Mouse (Mus musculus) intestine, embryonic 15.5 days (tissue): ENCODE measurements at regions not wholly inside any gene's neighbourhood (a gene's known extent, or its start where the extent isn't known, plus 50 kb on each side); places are given as distances from the start of the nearest gene placed in this dataset.

Experiments used
- ATAC-seq: fragments of 200-750 bp; cut with Nextera tagmentation; 2 replicates; pipeline ENCODE4 v1.8.0; 2017; ENCODE audit warnings: moderate TSS enrichment, moderate library complexity
- H3K27ac ChIP-seq: fragments of 300-500 bp; sonication (generic); 2 replicates; pipeline ENCODE4 v1.5.1; 2015; ENCODE audit warnings: mild to moderate bottlenecking, inconsistent platforms
- H3K27me3 ChIP-seq: fragments of 300-500 bp; sonication (generic); replicated peaks from 2 replicates; pipeline ENCODE4 v1.6.1; 2015; ENCODE audit warnings: inconsistent platforms
- H3K36me3 ChIP-seq: fragments of 300-500 bp; sonication (generic); 2 replicates; pipeline ENCODE4 v1.6.1; 2015; ENCODE audit warnings: inconsistent platforms
- H3K4me1 ChIP-seq: fragments of 300-500 bp; sonication (generic); replicated peaks from 2 replicates; pipeline ENCODE4 v1.6.1; 2015; ENCODE audit warnings: inconsistent platforms
- H3K4me2 ChIP-seq: fragments of 300-500 bp; sonication (generic); replicated peaks from 2 replicates; pipeline ENCODE4 v1.6.1; 2015; ENCODE audit warnings: mild to moderate bottlenecking, inconsistent platforms
- H3K4me3 ChIP-seq: fragments of 300-500 bp; sonication (generic); replicated peaks from 2 replicates; pipeline ENCODE4 v1.5.1; 2015; ENCODE audit warnings: inconsistent platforms
- H3K9ac ChIP-seq: fragments of 300-500 bp; sonication (generic); 2 replicates; pipeline ENCODE4 v1.6.1; 2015; ENCODE audit warnings: inconsistent platforms
- H3K9me3 ChIP-seq: fragments of 300-500 bp; sonication (generic); 2 replicates; pipeline ENCODE4 v1.6.1; 2016; ENCODE audit warnings: inconsistent platforms
- WGBS: fragments of 180-500 bp; shearing (Covaris S2); methylation state at CpG from one replicate; pipeline ENCODE4 v1.1.7; 2015; 5-methylcytosine and 5-hydroxymethylcytosine counted together

- Histone ChIP-seq H3K4me2 (0 out of 2 replicates have a peak overlapping the region, but pooled peaks have one; percentile 0), H3K9me3 (no peaks in the 10 kb centered on the region), H3K4me1 (peaks cover 21% of the 10 kb centered on the region), H3K9ac (no peak overlapping the region), H3K4me3 (no peak overlapping the region), H3K36me3 (no peaks in the 10 kb centered on the region), H3K27ac (no peak overlapping the region), H3K27me3 (no peaks in the 10 kb centered on the region)
- 44% methylated on average over 10 of the region's 10 CpGs for WGBS
- ATAC-seq: peak; percentile 47; the same call in 1 of the 2 replicates
Measured at GRCm38 (mm10) chr5:74880669-74881226, 163.8 kb downstream of the Chic2 start.

GRCm38 (mm10) chr5:74880048-74880437 is 164.5 kb downstream of the Chic2 start:
- H3K9ac ChIP-seq: no peak overlapping the region
- 84% methylated on average over 6 of the region's 6 CpGs for WGBS
- H3K4me2 ChIP-seq: no peak overlapping the region
- H3K4me1 ChIP-seq: peaks cover 22% of the 10 kb centered on the region
- ATAC-seq: no peak
- no peak overlapping the region for H3K4me3 ChIP-seq
- no peaks in the 10 kb centered on the region for H3K36me3 ChIP-seq
- H3K27me3 ChIP-seq: no peaks in the 10 kb centered on the region
- no peak overlapping the region for H3K27ac ChIP-seq
- no peaks in the 10 kb centered on the region for H3K9me3 ChIP-seq

GRCm38 (mm10) chr5:74879098-74880047 is 165.2 kb downstream of the Chic2 start:
- no peaks in the 10 kb centered on the region for H3K9me3 ChIP-seq
- H3K27ac ChIP-seq: no peak overlapping the region
- no peaks in the 10 kb centered on the region for H3K36me3 ChIP-seq
- H3K27me3 ChIP-seq: no peaks in the 10 kb centered on the region
- 81% methylated on average over 13 of the region's 13 CpGs for WGBS
- no peak overlapping the region for H3K4me2 ChIP-seq
- H3K9ac ChIP-seq: no peak overlapping the region
- no peak for ATAC-seq
- no peak overlapping the region for H3K4me3 ChIP-seq
- peaks cover 28% of the 10 kb centered on the region for H3K4me1 ChIP-seq

GRCm38 (mm10) chr5:74877595-74877994 is 167.0 kb downstream of the Chic2 start:
- no peak overlapping the region for H3K4me2 ChIP-seq
- no peaks in the 10 kb centered on the region for H3K27me3 ChIP-seq
- no peaks in the 10 kb centered on the region for H3K9me3 ChIP-seq
- H3K36me3 ChIP-seq: no peaks in the 10 kb centered on the region
- H3K4me3 ChIP-seq: no peak overlapping the region
- WGBS: 20% methylated on average over 5 of the region's 5 CpGs
- no peak overlapping the region for H3K9ac ChIP-seq
- peak; percentile 56; the same call in 1 of the 2 replicates for ATAC-seq
- peaks cover 32% of the 10 kb centered on the region for H3K4me1 ChIP-seq
- peak overlapping the region; percentile 17; the same call in 1 of the 2 replicates for H3K27ac ChIP-seq

- 24% methylated on average over 6 of the region's 6 CpGs for WGBS
- no peak overlapping the region for H3K27ac ChIP-seq
- 0 out of 2 replicates have a peak, but pooled peaks have one; percentile 16 for ATAC-seq
- no peak overlapping the region for H3K9ac ChIP-seq
- H3K9me3 ChIP-seq: no peaks in the 10 kb centered on the region
- no peak overlapping the region for H3K4me3 ChIP-seq
- no peak overlapping the region for H3K4me2 ChIP-seq
- no peaks in the 10 kb centered on the region for H3K36me3 ChIP-seq
- no peaks in the 10 kb centered on the region for H3K27me3 ChIP-seq
- H3K4me1 ChIP-seq: peaks cover 32% of the 10 kb centered on the region
Measured at GRCm38 (mm10) chr5:74877185-74877584, 167.4 kb downstream of the Chic2 start.

DNA sequence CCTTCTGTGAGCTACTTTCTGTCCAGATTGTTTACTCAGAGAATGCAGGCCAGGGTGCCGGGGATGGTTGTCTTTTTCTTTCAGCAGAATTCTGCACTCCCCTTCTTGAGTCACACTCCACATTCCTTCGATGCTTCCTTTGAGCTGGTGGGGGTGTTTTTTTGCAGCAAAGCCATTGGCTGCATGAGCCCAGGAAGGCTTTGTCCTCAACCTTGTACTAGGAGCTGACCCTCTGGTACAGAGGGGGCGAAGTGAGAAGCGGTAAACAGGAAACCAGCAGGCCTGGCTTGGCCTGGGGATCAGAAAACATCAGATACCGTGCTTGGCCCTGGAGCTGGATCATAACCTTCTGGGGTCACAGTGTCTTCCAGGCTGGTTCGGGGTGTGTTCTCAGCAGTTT is 169.9 kb downstream of the Chic2 start:
- WGBS: 33% methylated on average over 6 of the region's 6 CpGs
- H3K27me3 ChIP-seq: no peaks in the 10 kb centered on the region
- no peaks in the 10 kb centered on the region for H3K36me3 ChIP-seq
- H3K9me3 ChIP-seq: no peaks in the 10 kb centered on the region
- no peak for ATAC-seq
- 0 out of 2 replicates have a peak overlapping the region, but pooled peaks have one; percentile 11 for H3K27ac ChIP-seq
- no peak overlapping the region for H3K4me3 ChIP-seq
- peaks cover 22% of the 10 kb centered on the region for H3K4me1 ChIP-seq
- no peak overlapping the region for H3K9ac ChIP-seq
- no peak overlapping the region for H3K4me2 ChIP-seq

- no peaks in the 10 kb centered on the region for H3K36me3 ChIP-seq
- peaks cover 11% of the 10 kb centered on the region for H3K4me1 ChIP-seq
- H3K9me3 ChIP-seq: no peaks in the 10 kb centered on the region
- H3K4me2 ChIP-seq: no peak overlapping the region
- H3K9ac ChIP-seq: no peak overlapping the region
- ATAC-seq: no peak
- no peak overlapping the region for H3K27ac ChIP-seq
- H3K27me3 ChIP-seq: no peaks in the 10 kb centered on the region
- H3K4me3 ChIP-seq: no peak overlapping the region
- 85% methylated on average over 12 of the region's 12 CpGs for WGBS
Measured at GRCm38 (mm10) chr5:74870615-74871014, 167.9 kb upstream of the Lnx1 start.

DNA sequence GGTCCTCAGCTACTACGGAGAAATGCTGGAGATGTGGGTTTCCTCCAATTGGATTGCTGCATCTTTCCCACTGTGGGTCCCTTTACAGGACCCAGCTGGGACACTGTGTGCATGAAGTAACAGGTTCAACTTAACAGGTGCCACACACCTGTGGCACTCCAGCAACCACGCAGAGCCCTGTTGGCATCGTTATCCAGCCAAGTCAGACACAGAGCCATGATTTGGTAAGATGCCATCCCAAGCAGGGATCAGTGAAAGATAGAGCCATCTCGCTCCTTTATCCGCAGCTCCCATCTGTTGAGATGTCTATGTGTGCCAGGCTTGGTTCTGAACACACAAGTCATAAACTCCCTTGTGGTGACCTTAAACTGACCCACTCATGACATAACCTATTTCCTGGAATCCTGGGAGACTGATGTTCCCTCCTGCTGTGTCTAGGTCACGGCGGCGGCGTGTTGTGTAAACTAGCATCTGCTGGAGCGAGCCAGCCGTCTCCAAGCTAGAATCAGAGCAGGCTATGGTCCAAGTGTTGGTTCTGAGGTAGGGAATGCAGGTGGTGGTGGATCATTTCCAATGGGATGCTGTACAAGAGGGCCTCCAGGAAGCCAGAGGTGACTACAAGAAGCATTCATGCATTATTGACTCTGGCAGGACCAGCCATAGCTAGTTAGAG is 164.5 kb upstream of the Lnx1 start:
- H3K36me3 ChIP-seq: no peaks in the 10 kb centered on the region
- no peak overlapping the region for H3K4me3 ChIP-seq
- H3K4me1 ChIP-seq: 0 out of 2 replicates have a peak, but pooled peaks cover 5% of the 10 kb centered on the region
- H3K9ac ChIP-seq: no peak overlapping the region
- WGBS: 92% methylated on average over 11 of the region's 11 CpGs
- no peak for ATAC-seq
- H3K4me2 ChIP-seq: no peak overlapping the region
- no peak overlapping the region for H3K27ac ChIP-seq
- H3K27me3 ChIP-seq: no peaks in the 10 kb centered on the region
- H3K9me3 ChIP-seq: no peaks in the 10 kb centered on the region

DNA sequence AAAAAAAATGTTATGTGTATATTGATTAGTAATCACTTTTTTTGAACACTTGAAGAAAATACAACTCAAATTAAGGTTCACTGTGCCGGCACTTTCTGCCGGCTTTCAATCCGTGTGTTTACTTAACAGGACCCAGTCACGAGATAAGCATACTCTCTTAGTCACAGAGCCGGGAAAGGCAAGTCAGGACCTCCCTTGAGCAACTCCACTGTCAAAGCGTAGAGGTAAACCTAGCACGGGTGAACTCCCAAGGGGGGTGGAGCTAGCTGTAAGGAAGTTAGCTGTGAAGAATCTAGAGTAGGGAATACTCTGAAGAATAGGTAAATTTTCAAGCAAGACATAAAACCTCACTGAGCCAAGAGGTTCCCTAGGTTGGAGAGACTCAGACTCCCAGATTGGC is 164.0 kb upstream of the Lnx1 start:
- WGBS: 15% methylated on average over 7 of the region's 7 CpGs

DNA sequence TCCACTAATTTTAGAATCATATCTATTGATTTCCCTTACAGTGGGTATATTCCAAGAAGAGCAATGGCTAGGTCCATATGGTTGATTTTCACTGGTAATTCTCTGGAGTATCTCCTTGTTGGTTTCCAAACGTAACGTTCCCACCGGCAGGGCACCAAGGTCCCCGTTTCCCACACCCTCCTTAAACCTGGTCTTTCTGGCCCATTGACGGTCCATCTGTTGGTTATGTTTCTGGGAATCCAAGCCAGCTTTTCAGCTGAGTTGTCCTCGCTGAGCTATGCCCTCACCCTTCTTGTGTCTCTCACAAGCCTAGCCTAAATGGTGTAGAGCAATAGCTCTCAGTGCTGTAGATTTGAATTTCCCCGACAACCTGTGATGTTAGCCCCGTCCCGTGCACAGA is 162.7 kb upstream of the Lnx1 start:
- 92% methylated on average over 9 of the region's 9 CpGs for WGBS
- Histone ChIP-seq H3K9me3 (no peaks in the 10 kb centered on the region), H3K4me2 (no peak overlapping the region), H3K27me3 (no peaks in the 10 kb centered on the region), H3K36me3 (no peaks in the 10 kb centered on the region), H3K27ac (no peak overlapping the region), H3K9ac (no peak overlapping the region), H3K4me1 (0 out of 2 replicates have a peak, but pooled peaks cover 5% of the 10 kb centered on the region), H3K4me3 (no peak overlapping the region)
- no peak for ATAC-seq

More for the DNA sequence above, 164.0 kb upstream of the Lnx1 start:
- no peak overlapping the region; the same call in 1 of the 2 replicates for H3K4me2 ChIP-seq
- H3K4me1 ChIP-seq: 0 out of 2 replicates have a peak, but pooled peaks cover 5% of the 10 kb centered on the region
- H3K27ac ChIP-seq: no peak overlapping the region
- ATAC-seq: peak; percentile 67; the same call in 1 of the 2 replicates
- no peak overlapping the region for H3K9ac ChIP-seq
- no peaks in the 10 kb centered on the region for H3K9me3 ChIP-seq
- no peak overlapping the region for H3K4me3 ChIP-seq
- no peaks in the 10 kb centered on the region for H3K27me3 ChIP-seq
- no peaks in the 10 kb centered on the region for H3K36me3 ChIP-seq

- 0 out of 2 replicates have a peak, but pooled peaks have one; percentile 17 for ATAC-seq
- H3K4me2 ChIP-seq: no peak overlapping the region
- no peaks in the 10 kb centered on the region for H3K9me3 ChIP-seq
- 0 out of 2 replicates have a peak, but pooled peaks cover 5% of the 10 kb centered on the region for H3K4me1 ChIP-seq
- H3K9ac ChIP-seq: no peak overlapping the region
- H3K4me3 ChIP-seq: no peak overlapping the region
- H3K27me3 ChIP-seq: no peaks in the 10 kb centered on the region
- H3K36me3 ChIP-seq: no peaks in the 10 kb centered on the region
- WGBS: 71% methylated on average over 6 of the region's 6 CpGs
- no peak overlapping the region for H3K27ac ChIP-seq
Measured at GRCm38 (mm10) chr5:74864540-74865157, 161.9 kb upstream of the Lnx1 start.

DNA sequence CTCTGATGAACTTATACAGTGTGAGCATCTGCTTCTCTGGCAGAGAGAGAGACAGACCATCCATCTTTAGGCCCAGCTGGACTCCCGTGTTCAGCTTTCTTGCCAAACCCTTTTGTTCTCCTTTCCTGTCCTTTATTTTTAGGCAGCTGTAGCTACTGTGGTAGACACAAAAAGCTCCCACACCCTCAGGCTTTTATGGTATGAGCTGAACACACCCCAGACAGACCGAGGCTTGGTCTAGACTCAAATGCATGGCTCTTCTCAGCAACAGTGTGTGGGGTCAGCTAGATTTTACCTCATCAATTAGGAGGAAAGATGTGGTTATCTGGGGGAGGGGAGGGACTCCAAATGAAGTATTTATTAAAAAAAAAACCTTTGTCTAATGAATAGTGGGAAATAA is 158.6 kb upstream of the Lnx1 start:
- H3K27ac ChIP-seq: no peak overlapping the region
- WGBS: 30% methylated on average over 2 of the region's 2 CpGs
- no peak overlapping the region for H3K9ac ChIP-seq

More for the DNA sequence above, 158.6 kb upstream of the Lnx1 start:
- H3K4me2 ChIP-seq: no peak overlapping the region
- no peaks in the 10 kb centered on the region for H3K9me3 ChIP-seq
- H3K36me3 ChIP-seq: no peaks in the 10 kb centered on the region
- H3K4me1 ChIP-seq: 0 out of 2 replicates have a peak, but pooled peaks cover 5% of the 10 kb centered on the region
- no peak overlapping the region for H3K4me3 ChIP-seq
- ATAC-seq: no peak
- no peaks in the 10 kb centered on the region for H3K27me3 ChIP-seq
